7 mouse cellular contexts compared by ENCODE assay signal in the genomic region with DNA sequence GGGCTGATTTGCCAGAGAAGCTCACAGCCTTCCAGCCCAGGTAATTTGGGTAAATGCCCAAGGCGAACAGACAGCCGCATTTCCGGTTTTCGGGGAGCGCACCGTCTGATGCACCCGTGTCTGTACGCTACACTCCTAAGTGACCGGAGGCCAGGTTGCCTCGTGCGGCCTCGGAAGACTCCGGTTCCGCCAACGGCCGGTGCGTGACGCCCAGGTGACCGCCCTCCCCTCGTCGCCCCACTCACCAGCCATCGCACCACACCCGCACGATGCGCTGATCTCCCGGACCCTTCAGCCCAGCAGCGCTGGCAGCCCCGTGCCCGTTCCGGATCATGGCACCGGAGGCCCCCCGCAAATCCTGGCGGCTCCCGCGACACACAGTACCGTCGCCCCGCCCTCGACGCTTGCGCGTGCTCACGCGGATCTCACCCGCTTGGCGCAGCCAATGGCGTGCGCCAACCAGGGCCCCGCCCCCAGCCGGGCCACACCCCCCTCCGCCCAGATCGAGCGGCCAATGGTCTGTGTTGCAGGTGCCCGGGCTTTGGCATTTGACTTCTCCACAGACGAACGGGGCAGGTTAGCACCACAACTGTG. TPM values are rescaled to one million over a fixed set of nuclear protein-coding genes. Genes with fewer than 3 reads are reported as not detected.
DNase-seq lines count a peak whose midpoint lies in the region; ATAC-seq and TF ChIP-seq lines count a peak whose summit lies in the region.

Gene Pcyt2, minus strand, starts transcription at position 418 of the 594 bp plus-strand sequence.

- H3K27me3 ChIP-seq in embryonic facial prominence, embryonic 12.5 days, result no peaks in the 10 kb centered on the region
- H3K27me3 ChIP-seq in kidney, adult 2 months (replicated peaks; ENCODE audit: control insufficient read depth, insufficient read depth, low read length), result no peaks in the 10 kb centered on the region
- H3K27me3 ChIP-seq in limb, embryonic 12.5 days, result no peaks in the 10 kb centered on the region
- H3K27me3 ChIP-seq in midbrain, embryonic 15.5 days (replicated peaks), result no peaks in the 10 kb centered on the region
- no peaks in the 10 kb centered on the region for H3K27me3 ChIP-seq in spleen, adult 2 months (ENCODE audit: control insufficient read depth, insufficient read depth, low read length)

- no peak for TF ChIP-seq CTCF in kidney, adult 2 months (conservative IDR thresholded peaks at IDR 0.05; ENCODE audit: insufficient read depth, insufficient read length, low read depth, low read length)
- no peak for TF ChIP-seq CTCF in spleen, adult 2 months (IDR thresholded peaks at IDR 0.05; ENCODE audit: extremely low read depth, insufficient read depth, insufficient read length, insufficient replicate concordance)

- peak within 1 kb of the TSS; percentile 60 for H3K27ac ChIP-seq in embryonic facial prominence, embryonic 12.5 days
- H3K27ac ChIP-seq in kidney, adult 2 months (ENCODE audit: insufficient read depth, low read depth, low read length), result peak within 1 kb of the TSS; percentile 95
- peak within 1 kb of the TSS; percentile 45 for H3K27ac ChIP-seq in limb, embryonic 12.5 days
- peak within 1 kb of the TSS; percentile 91 for H3K27ac ChIP-seq in midbrain, embryonic 15.5 days
- H3K27ac ChIP-seq in spleen, adult 2 months (ENCODE audit: insufficient read depth, low read length), result peak within 1 kb of the TSS; percentile 76

- ATAC-seq in embryonic facial prominence, embryonic 12.5 days (ENCODE audit: insufficient number of reproducible peaks, insufficient read depth, low FRiP score, low TSS enrichment), result peak; percentile 85
- peak; percentile 91 for ATAC-seq in limb, embryonic 12.5 days (ENCODE audit: insufficient number of reproducible peaks, insufficient read depth, low FRiP score, low TSS enrichment, low read depth)
- ATAC-seq in midbrain, embryonic 15.5 days (replicated peaks), result peak; percentile 95

- peak within 1 kb of the TSS; percentile 75 for H3K9ac ChIP-seq in embryonic facial prominence, embryonic 12.5 days
- H3K9ac ChIP-seq in limb, embryonic 12.5 days (replicated peaks), result peak within 1 kb of the TSS; percentile 78
- H3K9ac ChIP-seq in midbrain, embryonic 15.5 days, result peak within 1 kb of the TSS; percentile 84

- TF ChIP-seq POLR2A in kidney, adult 2 months (IDR thresholded peaks at IDR 0.05; ENCODE audit: low read depth, low read length), result no peak
- peak; percentile 42; the same call in 1 of the 2 replicates for TF ChIP-seq POLR2A in spleen, adult 2 months (IDR thresholded peaks at IDR 0.05; ENCODE audit: low read depth, low read length)

- H3K9me3 ChIP-seq in embryonic facial prominence, embryonic 12.5 days, result no peaks in the 10 kb centered on the region
- no peaks in the 10 kb centered on the region for H3K9me3 ChIP-seq in limb, embryonic 12.5 days
- no peaks in the 10 kb centered on the region for H3K9me3 ChIP-seq in midbrain, embryonic 15.5 days

- under 1% methylated on average over 56 of the region's 56 CpGs for WGBS in embryonic facial prominence, embryonic 12.5 days
- under 1% methylated on average over 56 of the region's 56 CpGs for WGBS in kidney, adult 2 months
- WGBS in limb, embryonic 12.5 days, result under 1% methylated on average over 54 of the region's 56 CpGs
- under 1% methylated on average over 56 of the region's 56 CpGs for WGBS in midbrain, embryonic 15.5 days
- WGBS in spleen, adult 2 months, result under 1% methylated on average over 56 of the region's 56 CpGs

- H3K4me2 ChIP-seq in embryonic facial prominence, embryonic 12.5 days (replicated peaks), result peak within 1 kb of the TSS; percentile 78
- H3K4me2 ChIP-seq in limb, embryonic 12.5 days, result peak within 1 kb of the TSS; percentile 83
- peak within 1 kb of the TSS; percentile 74 for H3K4me2 ChIP-seq in midbrain, embryonic 15.5 days

- peak; percentile 95 for DNase-seq in adrenal gland, postnatal 25 days
- peak; percentile 90 to 93 for DNase-seq in heart, adult 18-20 months
- DNase-seq in kidney, adult 2 months, result peak; percentile 98
- peak; percentile 76 to 90 for DNase-seq in spleen, adult 2 months (ENCODE audit: low read depth in 1 of 2, low spot score in 2 of 2)

- peaks cover 67% of the 10 kb centered on the region for H3K36me3 ChIP-seq in embryonic facial prominence, embryonic 12.5 days
- peaks cover 5% of the 10 kb centered on the region; the same call in 1 of the 2 replicates for H3K36me3 ChIP-seq in kidney, adult 2 months (ENCODE audit: control insufficient read depth, insufficient read depth, low read length)
- peaks cover 75% of the 10 kb centered on the region for H3K36me3 ChIP-seq in limb, embryonic 12.5 days
- peaks cover 32% of the 10 kb centered on the region for H3K36me3 ChIP-seq in midbrain, embryonic 15.5 days (replicated peaks)
- peaks cover 34% of the 10 kb centered on the region for H3K36me3 ChIP-seq in spleen, adult 2 months (ENCODE audit: control insufficient read depth, insufficient read depth, low read length)

- H3K4me3 ChIP-seq in embryonic facial prominence, embryonic 12.5 days, result peak within 1 kb of the TSS; percentile 80
- H3K4me3 ChIP-seq in kidney, adult 2 months (ENCODE audit: insufficient read depth, low read depth, low read length), result peak within 1 kb of the TSS; percentile 83
- peak within 1 kb of the TSS; percentile 77 for H3K4me3 ChIP-seq in limb, embryonic 12.5 days (replicated peaks)
- H3K4me3 ChIP-seq in midbrain, embryonic 15.5 days, result peak within 1 kb of the TSS; percentile 73
- H3K4me3 ChIP-seq in spleen, adult 2 months (ENCODE audit: extremely low read depth, insufficient read depth, insufficient read length), result peak within 1 kb of the TSS; percentile 85

- peaks cover 10% of the 10 kb centered on the region for H3K4me1 ChIP-seq in embryonic facial prominence, embryonic 12.5 days
- peaks cover 14% of the 10 kb centered on the region for H3K4me1 ChIP-seq in kidney, adult 2 months (ENCODE audit: control insufficient read depth, insufficient read depth, low read length)
- H3K4me1 ChIP-seq in limb, embryonic 12.5 days (replicated peaks), result peaks cover 17% of the 10 kb centered on the region
- H3K4me1 ChIP-seq in midbrain, embryonic 15.5 days, result peaks cover 24% of the 10 kb centered on the region
- H3K4me1 ChIP-seq in spleen, adult 2 months (ENCODE audit: control insufficient read depth, insufficient read depth, insufficient read length), result peaks cover 6% of the 10 kb centered on the region; the same call in 1 of the 2 replicates

RNA-seq across cellular contexts. Expression of gene Pcyt2, which starts in this region (rescaled TPM):
- 344 and 351 TPM in 2 replicates for total RNA-seq in adrenal gland, postnatal 25 days (2021)
- polyA plus RNA-seq in embryonic facial prominence, embryonic 12.5 days (2016; fragmentation: Nextera tagmentation; extraction: Ambion mirVana), result 143 and 147 TPM in 2 replicates
- 10 to 100 TPM; 47.2 to 51.2 TPM for total RNA-seq in heart, adult 18-20 months (2021)
- polyA plus RNA-seq in kidney, adult 2 months (2012; rRNA removed), result 432 and 566 TPM in 2 replicates
- 143 and 156 TPM in 2 replicates for polyA plus RNA-seq in limb, embryonic 12.5 days (2016; fragmentation: Nextera tagmentation; extraction: Ambion mirVana)
- 222 and 233 TPM in 2 replicates for polyA plus RNA-seq in midbrain, embryonic 15.5 days (2015; fragmentation: Nextera tagmentation; extraction: Ambion mirVana)
- polyA plus RNA-seq in spleen, adult 2 months (2012; rRNA removed), result 139 and 165 TPM in 2 replicates

Comparison
In these comparisons a context has a peak if more than half of its experiments do, and no peak if none do; other contexts are left out.
1. Peak in every context shown above with its lines: DNase-seq, ATAC-seq, H3K4me3 ChIP-seq and H3K27ac ChIP-seq.
2. H3K27ac ChIP-seq: peak in every context shown above with its lines; median percentile 95 in kidney, adult 2 months; 91 in midbrain, embryonic 15.5 days; 76 in spleen, adult 2 months; 60 in embryonic facial prominence, embryonic 12.5 days; 45 in limb, embryonic 12.5 days.